Mouse (Mus musculus) liver, embryonic 14.5 days (tissue): ENCODE data around the gene Urb2. TPM values are rescaled to one million over a fixed set of nuclear protein-coding genes. Genes with fewer than 3 reads are reported as not detected.

Experiments used
- ATAC-seq: fragments of 200-750 bp; cut with Nextera tagmentation; 2 replicates; pipeline ENCODE4 v1.8.0; 2017; ENCODE audit warnings: moderate number of reproducible peaks, mild to moderate bottlenecking, moderate library complexity; ENCODE audit not compliant: insufficient read depth
- DNase-seq, 3 experiments: peaks; one replicate each; pipeline ENCODE4 v3.0.0-alpha.2; 2012 to 2013; ENCODE audit warnings: low read depth in 3 of 3, low spot score in 3 of 3
- H3K27ac ChIP-seq: fragments of 300-500 bp; sonication (generic); 2 replicates; pipeline ENCODE4 v1.5.1; 2014; ENCODE audit warnings: moderate library complexity, mild to moderate bottlenecking, control low read depth, inconsistent platforms
- H3K27me3 ChIP-seq: fragments of 300-500 bp; sonication (generic); 2 replicates; pipeline ENCODE4 v1.6.1; 2014; ENCODE audit warnings: mild to moderate bottlenecking, low read length, moderate library complexity; ENCODE audit not compliant: control insufficient read depth, insufficient read depth
- H3K36me3 ChIP-seq: fragments of 300-500 bp; sonication (generic); replicated peaks from 2 replicates; pipeline ENCODE4 v1.6.1; 2014; ENCODE audit warnings: low read depth; ENCODE audit not compliant: control insufficient read depth, insufficient read depth
- H3K4me1 ChIP-seq, 2 experiments: fragments of 200-500 bp in 1 of 2; fragments of 300-500 bp in 1 of 2; sonication (generic) in 1 of 2; replicated peaks; 2 replicates each; pipeline ENCODE4 v1.6.1; 2012 to 2014; ENCODE audit warnings: antibody characterized with exemption in 1 of 2, inconsistent platforms in 1 of 2, low read length in 1 of 2; ENCODE audit not compliant: control insufficient read depth in 2 of 2, insufficient read depth in 2 of 2
- H3K4me2 ChIP-seq: fragments of 300-500 bp; sonication (generic); 2 replicates; pipeline ENCODE4 v1.6.1; 2014; ENCODE audit warnings: low read depth, mild to moderate bottlenecking, control low read depth, moderate library complexity
- H3K4me3 ChIP-seq, 2 experiments: fragments of 200-500 bp in 1 of 2; fragments of 300-500 bp in 1 of 2; sonication (generic) in 1 of 2; 2 replicates each; pipeline ENCODE4 v1.5.1; 2012 to 2014; ENCODE audit warnings: low read depth in 2 of 2, low read length in 2 of 2, mild to moderate bottlenecking in 2 of 2, control low read depth in 1 of 2, inconsistent platforms in 1 of 2, moderate library complexity in 1 of 2; ENCODE audit not compliant: insufficient read depth in 1 of 2
- H3K9ac ChIP-seq: fragments of 300-500 bp; sonication (generic); replicated peaks from 2 replicates; pipeline ENCODE4 v1.6.1; 2014; ENCODE audit warnings: mild to moderate bottlenecking, control low read depth, moderate library complexity
- H3K9me3 ChIP-seq: fragments of 300-500 bp; sonication (generic); 2 replicates; pipeline ENCODE4 v1.6.1; 2016; ENCODE audit warnings: low read length, mixed read lengths; ENCODE audit not compliant: control insufficient read depth
- CTCF ChIP-seq: IDR thresholded peaks from 2 replicates; pipeline ENCODE4 v1.5.1; 2016; ENCODE audit warnings: antibody characterized with exemption, low read depth, control low read depth
- EP300 ChIP-seq: IDR thresholded peaks from 2 replicates; pipeline ENCODE4 v1.6.1; 2016; ENCODE audit warnings: antibody characterized with exemption, low read depth
- WGBS: fragments of 180-500 bp; shearing (Covaris S2); extraction: QIAGEN DNeasy Blood & Tissue Kit; methylation state at CpG from one replicate; pipeline ENCODE4 v1.1.7; 2014; ENCODE audit not compliant: insufficient replicate concordance; 5-methylcytosine and 5-hydroxymethylcytosine counted together
- microRNA counts: library from miRNA; unstranded; fragments of <30 nt; microRNA quantifications from one replicate; lab custom pipeline; 2016
- microRNA-seq: library from miRNA; unstranded; fragments of <30 nt; microRNA quantifications from one replicate; pipeline ENCODE4, GENCODE M21; 2016
- polyA plus RNA-seq, 2 experiments: library from polyadenylated mRNA; depleted of rRNA in 1 of 2; stranded (reverse) in 1 of 2; unstranded in 1 of 2; fragments of >200 nt; fragmentation: Nextera tagmentation in 1 of 2; extraction: Ambion mirVana in 1 of 2; gene quantifications; 2 replicates each; pipeline versions ENCODE4 v1.2.1 to v1.2.3; 2012 to 2014

Gene Urb2
- polyA plus RNA-seq, 2 experiments, result 2.9 to 4.9 TPM

- Histone ChIP-seq H3K9me3 (no peaks in the 10 kb centered on the region), H3K36me3 (no peaks in the 10 kb centered on the region), H3K4me2 (no peak overlapping the region), H3K4me1 (no peaks in the 10 kb centered on the region; a peak in 1 of 4 replicates), H3K27me3 (no peaks in the 10 kb centered on the region), H3K27ac (no peak overlapping the region), H3K4me3 (no peak overlapping the region), H3K9ac (no peak overlapping the region)
- DNase-seq (no peak), ATAC-seq (no peak)
- TF ChIP-seq CTCF (no peak), EP300 (no peak)
- 55% methylated on average over 11 of the region's 11 CpGs for WGBS
These were observed 66.8 kb downstream of the Urb2 start for GRCm38 (mm10) chr8:124088092-124088613.

GRCm38 (mm10) chr8:124089016-124089415, 67.7 kb downstream of the Urb2 start:
- Histone ChIP-seq H3K27ac (no peak overlapping the region), H3K9ac (no peak overlapping the region), H3K4me3 (no peak overlapping the region), H3K9me3 (no peaks in the 10 kb centered on the region), H3K4me1 (no peaks in the 10 kb centered on the region; a peak in 1 of 4 replicates), H3K4me2 (no peak overlapping the region), H3K36me3 (no peaks in the 10 kb centered on the region), H3K27me3 (no peaks in the 10 kb centered on the region)
- no peak for DNase-seq
- TF ChIP-seq EP300 (no peak), CTCF (no peak)
- WGBS, result 55% methylated on average over 5 of the region's 5 CpGs
- no peak for ATAC-seq

GRCm38 (mm10) chr8:124090473-124090872, 69.2 kb downstream of the Urb2 start:
- ATAC-seq, result peak; percentile 53; the same call in 1 of the 2 replicates
- Histone ChIP-seq H3K36me3 (no peaks in the 10 kb centered on the region), H3K27ac (no peak overlapping the region), H3K4me2 (no peak overlapping the region), H3K9ac (no peak overlapping the region), H3K9me3 (no peaks in the 10 kb centered on the region), H3K27me3 (no peaks in the 10 kb centered on the region), H3K4me1 (no peaks in the 10 kb centered on the region; a peak in 1 of 4 replicates), H3K4me3 (no peak overlapping the region)
- WGBS, result 77% methylated on average over 5 of the region's 5 CpGs
- DNase-seq, result no peak
- no peak for TF ChIP-seq EP300

MicroRNA genes within 50 kb of the gene (microRNA counts, 519-probe panel; counts per million panel counts)
- 69.9 counts per million for microRNA mmu-miR-1967 (lab: Ali Mortazavi, UCI)

Small RNA genes within 50 kb of the gene (microRNA-seq; reads per million reads assigned to microRNA genes)
- gene Mir1967, result not detected

Other genes with a start within 250 kb of the Urb2 start
- gene Rab4a, start 215.5 kb upstream of the Urb2 start, polyA plus RNA-seq (2012; rRNA removed), result 12.6 and 12.9 TPM in 2 replicates
- gene Rab4a, start 215.5 kb upstream of the Urb2 start, polyA plus RNA-seq (2014; fragmentation: Nextera tagmentation; extraction: Ambion mirVana), result 23.7 and 24.2 TPM in 2 replicates
- 2.9 and 3.5 TPM in 2 replicates for gene Ccsap, start 161.3 kb upstream of the Urb2 start, polyA plus RNA-seq (2012; rRNA removed)
- gene Ccsap, start 161.3 kb upstream of the Urb2 start, polyA plus RNA-seq (2014; fragmentation: Nextera tagmentation; extraction: Ambion mirVana), result 2.4 and 2.7 TPM in 2 replicates
- gene Acta1, start 126.8 kb upstream of the Urb2 start, polyA plus RNA-seq (2012; rRNA removed), result 1.9 and 2.2 TPM in 2 replicates
- 0.21 and 0.83 TPM in 2 replicates for gene Acta1, start 126.8 kb upstream of the Urb2 start, polyA plus RNA-seq (2014; fragmentation: Nextera tagmentation; extraction: Ambion mirVana)
- gene Nup133, start 72.2 kb upstream of the Urb2 start, polyA plus RNA-seq (2012; rRNA removed), result 13.7 and 17.6 TPM in 2 replicates
- 23.3 and 27.8 TPM in 2 replicates for gene Nup133, start 72.2 kb upstream of the Urb2 start, polyA plus RNA-seq (2014; fragmentation: Nextera tagmentation; extraction: Ambion mirVana)
- gene Abcb10, start 38.4 kb upstream of the Urb2 start, polyA plus RNA-seq (2012; rRNA removed), result 71.8 and 83.0 TPM in 2 replicates
- gene Abcb10, start 38.4 kb upstream of the Urb2 start, polyA plus RNA-seq (2014; fragmentation: Nextera tagmentation; extraction: Ambion mirVana), result 129 and 144 TPM in 2 replicates
- 21.1 and 21.2 TPM in 2 replicates for gene Taf5l, start 111 bp upstream of the Urb2 start, polyA plus RNA-seq (2012; rRNA removed)
- 28.7 and 32.6 TPM in 2 replicates for gene Taf5l, start 111 bp upstream of the Urb2 start, polyA plus RNA-seq (2014; fragmentation: Nextera tagmentation; extraction: Ambion mirVana)
- 3.7 and 6.6 TPM in 2 replicates for gene Galnt2, start 209.9 kb downstream of the Urb2 start, polyA plus RNA-seq (2012; rRNA removed)
- 19.2 and 21.5 TPM in 2 replicates for gene Galnt2, start 209.9 kb downstream of the Urb2 start, polyA plus RNA-seq (2014; fragmentation: Nextera tagmentation; extraction: Ambion mirVana)